Mouse (Mus musculus) erythroblast, adult 5-6 weeks (primary cell): ENCODE results near the gene Prrx2. TPM values are rescaled to one million over a fixed set of nuclear protein-coding genes. Genes with fewer than 3 reads are reported as not detected.

Experiments used
- ATAC-seq: replicated peaks from 2 replicates; pipeline ENCODE4 v1.8.0; 2016; ENCODE audit warnings: moderate number of reproducible peaks, mild to moderate bottlenecking, moderate TSS enrichment, inconsistent platforms; ENCODE audit not compliant: poor library complexity, low FRiP score, severe bottlenecking
- total RNA-seq, 2 experiments: library from RNA; stranded (forward) in 1 of 2; stranded (reverse) in 1 of 2; fragments of 150-400 nt in 1 of 2; fragments of 200-764, 138-1000 nt in 1 of 2; gene quantifications; 2 replicates each; pipeline versions ENCODE4 v1.2.3 to v1.2.4; 2015 to 2017; ENCODE audit warnings: low replicate concordance in 2 of 2

Prrx2 gene
- total RNA-seq (2015; ENCODE audit: low replicate concordance) (not detected in 2 replicates), total RNA-seq (2017; ENCODE audit: low replicate concordance) (not detected in 2 replicates)

- no peak for ATAC-seq
Observed at GRCm38 (mm10) chr2:30834373-30835022, at the start of gene Prrx2. TSS of gene Prrx2 (plus strand) at chr2:30834972.

GRCm38 (mm10) chr2:30787466-30787865 is 47.3 kb upstream of the Prrx2 start:
- ATAC-seq = no peak

GRCm38 (mm10) chr2:30792061-30792460 is 42.7 kb upstream of the Prrx2 start:
- ATAC-seq = no peak

GRCm38 (mm10) chr2:30794179-30795108 is 40.3 kb upstream of the Prrx2 start:
- ATAC-seq = peak; percentile 81

GRCm38 (mm10) chr2:30795271-30795888 is 39.4 kb upstream of the Prrx2 start:
- ATAC-seq = no peak

- ATAC-seq = no peak
Observed at GRCm38 (mm10) chr2:30795889-30796275, 38.9 kb upstream of the Prrx2 start.

- ATAC-seq = no peak
Observed at GRCm38 (mm10) chr2:30796382-30796781, 38.4 kb upstream of the Prrx2 start.

GRCm38 (mm10) chr2:30799456-30799855 is 35.3 kb upstream of the Prrx2 start:
- ATAC-seq = no peak

GRCm38 (mm10) chr2:30800671-30801066 is 34.1 kb upstream of the Prrx2 start:
- ATAC-seq = no peak

GRCm38 (mm10) chr2:30801067-30801852 is 33.5 kb upstream of the Prrx2 start:
- ATAC-seq = no peak

- ATAC-seq = no peak
Observed at GRCm38 (mm10) chr2:30803604-30804003, 31.2 kb upstream of the Prrx2 start, which contains the start of gene 1700001O22Rik. TSS of gene 1700001O22Rik (minus strand) at chr2:30803661.

GRCm38 (mm10) chr2:30805983-30806382 is 28.8 kb upstream of the Prrx2 start:
- ATAC-seq = no peak

GRCm38 (mm10) chr2:30807147-30807647 is 27.6 kb upstream of the Prrx2 start:
- ATAC-seq = peak; percentile 37

GRCm38 (mm10) chr2:30807648-30808295 is 27.0 kb upstream of the Prrx2 start, which contains the start of gene Ntmt1:
TSS of gene Ntmt1 (plus strand) at chr2:30807826.
- ATAC-seq = peak; percentile 95

GRCm38 (mm10) chr2:30808296-30808655 is 26.5 kb upstream of the Prrx2 start:
- no peak for ATAC-seq

- no peak for ATAC-seq
Observed at GRCm38 (mm10) chr2:30809503-30809902, 25.3 kb upstream of the Prrx2 start.

- no peak for ATAC-seq
Observed at GRCm38 (mm10) chr2:30810573-30810972, 24.2 kb upstream of the Prrx2 start.

GRCm38 (mm10) chr2:30816383-30816782 is 18.4 kb upstream of the Prrx2 start:
- no peak for ATAC-seq

- no peak for ATAC-seq
Observed at GRCm38 (mm10) chr2:30819873-30820272, 14.9 kb upstream of the Prrx2 start.
